Comparison of ENCODE assay signal across 8 mouse cellular contexts in genomic region chr10:93818661-93819060, GRCm38 (mm10). TPM values are rescaled to one million over a fixed set of nuclear protein-coding genes. Genes with fewer than 3 reads are reported as not detected.
DNase-seq lines count a peak whose midpoint lies in the region; ATAC-seq lines count a peak whose summit lies in the region.

No protein-coding gene starts in this region.

- 38% methylated on average over 7 of the region's 7 CpGs for WGBS in limb, embryonic 10.5 days

- DNase-seq in urinary bladder, postnatal 14 days (ENCODE audit: low spot score) = peak; percentile 71
- no peak for DNase-seq in urinary bladder, postnatal 4 days (ENCODE audit: low spot score in 2 of 2)
- DNase-seq in adrenal gland, postnatal 14 days = peak; percentile 73
- DNase-seq in embryo, embryonic 9.5 days (ENCODE audit: extremely low spot score) = peak; percentile 74
- DNase-seq in induced T-regulatory cell, adult 2 months (ENCODE audit: low read depth) = peak; percentile 73
- DNase-seq in limb, embryonic 10.5 days (ENCODE audit: low spot score) = peak; percentile 64
- DNase-seq in urinary bladder, postnatal 36 days (ENCODE audit: low spot score in 2 of 2) = peak; percentile 36 to 38

- H3K27me3 ChIP-seq in limb, embryonic 10.5 days (ENCODE audit: low read depth, poor library complexity, severe bottlenecking) = peaks cover 14% of the 10 kb centered on the region

- no peaks in the 10 kb centered on the region for H3K36me3 ChIP-seq in limb, embryonic 10.5 days

- peaks cover 4% of the 10 kb centered on the region; the same call in 1 of the 2 replicates for H3K4me1 ChIP-seq in limb, embryonic 10.5 days

- no peak overlapping the region for H3K27ac ChIP-seq in limb, embryonic 10.5 days

- ATAC-seq in neutrophil, adult 5-6 weeks (ENCODE audit: extremely low read depth, insufficient number of reproducible peaks, low FRiP score, poor library complexity, severe bottlenecking) = peak; percentile 36; the same call in 1 of the 2 replicates

- no peak overlapping the region for H3K4me3 ChIP-seq in limb, embryonic 10.5 days

- no peaks in the 10 kb centered on the region for H3K9me3 ChIP-seq in limb, embryonic 10.5 days (replicated peaks)

RNA-seq across cellular contexts. Expression of gene Usp44, which starts 12.7 kb away (rescaled TPM):
- not detected in 2 replicates for total RNA-seq in adrenal gland, postnatal 14 days (2021)
- polyA plus RNA-seq in limb, embryonic 10.5 days (2016; fragmentation: Nextera tagmentation; extraction: Ambion mirVana) = 1.0 and 1.1 TPM in 2 replicates
- not detected in 2 replicates for total RNA-seq in neutrophil, adult 5-6 weeks (2017)

Comparison
In these comparisons a context has a peak if more than half of its experiments do, and no peak if none do; other contexts are left out.
1. DNase-seq: peak in urinary bladder, postnatal 14 days (single experiment), adrenal gland, postnatal 14 days (single experiment), embryo, embryonic 9.5 days (single experiment), induced T-regulatory cell, adult 2 months (single experiment), limb, embryonic 10.5 days (single experiment) and urinary bladder, postnatal 36 days (2 of 2); none in urinary bladder, postnatal 4 days (0 of 2).